Mouse (Mus musculus): ENCODE measurements at regions not wholly inside any gene's neighbourhood (a gene's known extent, or its start where the extent isn't known, plus 50 kb on each side); places are given as distances from the start of the nearest gene placed in this dataset.
A peak's percentile ranks its signal among the peaks of the same experiment; 100 is the strongest.

- H3K4me3 ChIP-seq: no peak overlapping the region
- no peak overlapping the region for H3K27ac ChIP-seq
- intact Hi-C loops (cut with DNase I): no loop called here
- no peak for TF ChIP-seq CTCF (IDR thresholded peaks at IDR 0.05)
- no peak for DNase-seq (ENCODE audit: extremely low spot score in 1 of 2, low spot score in 2 of 2)
Observed at GRCm38 (mm10) chr5:69877100-69877499, 285.0 kb upstream of the Gnpda2 start.

GRCm38 (mm10) chr5:69863027-69863426, 270.9 kb upstream of the Gnpda2 start:
- H3K4me3 ChIP-seq: no peak overlapping the region
- no peak for DNase-seq (ENCODE audit: extremely low spot score in 1 of 2, low spot score in 2 of 2)
- no peak for TF ChIP-seq CTCF (IDR thresholded peaks at IDR 0.05)
- intact Hi-C loops (cut with DNase I): no loop called here
- no peak overlapping the region for H3K27ac ChIP-seq

GRCm38 (mm10) chr5:69844809-69845208, 252.7 kb upstream of the Gnpda2 start:
- intact Hi-C loops (cut with DNase I): loop anchor here (10.0 kb wide), 1 partner anchor 140 kb away; no protein-coding TSS in a partner anchor
- no peak for DNase-seq (ENCODE audit: extremely low spot score in 1 of 2, low spot score in 2 of 2)
- H3K4me3 ChIP-seq: no peak overlapping the region
- no peak; the same call in 1 of the 2 replicates for TF ChIP-seq CTCF (IDR thresholded peaks at IDR 0.05)
- no peak overlapping the region for H3K27ac ChIP-seq

GRCm38 (mm10) chr5:69837947-69838710, 246.0 kb upstream of the Gnpda2 start:
- no peak overlapping the region for H3K4me3 ChIP-seq
- no peak for DNase-seq (ENCODE audit: extremely low spot score in 1 of 2, low spot score in 2 of 2)
- TF ChIP-seq CTCF (IDR thresholded peaks at IDR 0.05): no peak

GRCm38 (mm10) chr5:69836356-69836755, 244.2 kb upstream of the Gnpda2 start:
- Histone ChIP-seq H3K27ac (no peak overlapping the region), H3K4me3 (no peak overlapping the region)
- DNase-seq (ENCODE audit: extremely low spot score in 1 of 2, low spot score in 2 of 2): no peak
- TF ChIP-seq CTCF (IDR thresholded peaks at IDR 0.05): no peak
- intact Hi-C loops (cut with DNase I): no loop called here

More at GRCm38 (mm10) chr5:69837947-69838710, 246.0 kb upstream of the Gnpda2 start:
- intact Hi-C loops (cut with DNase I): no loop called here
- H3K27ac ChIP-seq: no peak overlapping the region

- DNase-seq (ENCODE audit: extremely low spot score in 1 of 2, low spot score in 2 of 2): no peak
- Histone ChIP-seq H3K27ac (no peak overlapping the region), H3K4me3 (no peak overlapping the region)
- TF ChIP-seq CTCF (IDR thresholded peaks at IDR 0.05): no peak
- intact Hi-C loops (cut with DNase I): no loop called here
Observed at GRCm38 (mm10) chr5:69835162-69835561, 243.0 kb upstream of the Gnpda2 start.

- no peak for DNase-seq (ENCODE audit: extremely low spot score in 1 of 2, low spot score in 2 of 2)
- no peak for TF ChIP-seq CTCF (IDR thresholded peaks at IDR 0.05)
- H3K4me3 ChIP-seq: no peak overlapping the region
- H3K27ac ChIP-seq: no peak overlapping the region
- intact Hi-C loops (cut with DNase I): no loop called here
Observed at GRCm38 (mm10) chr5:69817778-69818177, 225.6 kb upstream of the Gnpda2 start.

GRCm38 (mm10) chr5:69817035-69817434, 224.9 kb upstream of the Gnpda2 start:
- H3K27ac ChIP-seq: no peak overlapping the region
- intact Hi-C loops (cut with DNase I): no loop called here
- no peak overlapping the region for H3K4me3 ChIP-seq
- no peak for TF ChIP-seq CTCF (IDR thresholded peaks at IDR 0.05)
- DNase-seq (ENCODE audit: extremely low spot score in 1 of 2, low spot score in 2 of 2): no peak

- no peak for TF ChIP-seq CTCF (IDR thresholded peaks at IDR 0.05)
- intact Hi-C loops (cut with DNase I): no loop called here
- Histone ChIP-seq H3K27ac (no peak overlapping the region), H3K4me3 (no peak overlapping the region)
- DNase-seq (ENCODE audit: extremely low spot score in 1 of 2, low spot score in 2 of 2): no peak
Observed at GRCm38 (mm10) chr5:69815356-69815755, 223.2 kb upstream of the Gnpda2 start.

GRCm38 (mm10) chr5:69802612-69803011, 210.5 kb upstream of the Gnpda2 start:
- TF ChIP-seq CTCF (IDR thresholded peaks at IDR 0.05): no peak
- Histone ChIP-seq H3K27ac (no peak overlapping the region), H3K4me3 (no peak overlapping the region)
- intact Hi-C loops (cut with DNase I): no loop called here
- DNase-seq (ENCODE audit: extremely low spot score in 1 of 2, low spot score in 2 of 2): no peak

- Histone ChIP-seq H3K27ac (0 out of 2 replicates have a peak overlapping the region, but pooled peaks have one; percentile 42), H3K4me3 (no peak overlapping the region)
- TF ChIP-seq CTCF (IDR thresholded peaks at IDR 0.05): no peak
- no peak for DNase-seq (ENCODE audit: extremely low spot score in 1 of 2, low spot score in 2 of 2)
- intact Hi-C loops (cut with DNase I): no loop called here
Observed at GRCm38 (mm10) chr5:69802101-69802500, 210.0 kb upstream of the Gnpda2 start.

- H3K27ac ChIP-seq: no peak overlapping the region
- no peak overlapping the region for H3K4me3 ChIP-seq
- DNase-seq (ENCODE audit: extremely low spot score in 1 of 2, low spot score in 2 of 2): no peak
- no peak for TF ChIP-seq CTCF (IDR thresholded peaks at IDR 0.05)
- intact Hi-C loops (cut with DNase I): no loop called here
Observed at GRCm38 (mm10) chr5:69795316-69795715, 203.2 kb upstream of the Gnpda2 start.

GRCm38 (mm10) chr5:69794641-69795040, 202.5 kb upstream of the Gnpda2 start:
- TF ChIP-seq CTCF (IDR thresholded peaks at IDR 0.05): no peak
- DNase-seq (ENCODE audit: extremely low spot score in 1 of 2, low spot score in 2 of 2): no peak
- Histone ChIP-seq H3K4me3 (no peak overlapping the region), H3K27ac (no peak overlapping the region)
- intact Hi-C loops (cut with DNase I): no loop called here

All from left cerebral cortex, adult 2 months (tissue).